Mouse (Mus musculus): ENCODE data around the gene Tead1. TPM values are rescaled to one million over a fixed set of nuclear protein-coding genes. Genes with fewer than 3 reads are reported as not detected.

Gene Tead1
- total and polyA plus RNA-seq, 3 experiments = 0.38 TPM; not detected in 2

DNA sequence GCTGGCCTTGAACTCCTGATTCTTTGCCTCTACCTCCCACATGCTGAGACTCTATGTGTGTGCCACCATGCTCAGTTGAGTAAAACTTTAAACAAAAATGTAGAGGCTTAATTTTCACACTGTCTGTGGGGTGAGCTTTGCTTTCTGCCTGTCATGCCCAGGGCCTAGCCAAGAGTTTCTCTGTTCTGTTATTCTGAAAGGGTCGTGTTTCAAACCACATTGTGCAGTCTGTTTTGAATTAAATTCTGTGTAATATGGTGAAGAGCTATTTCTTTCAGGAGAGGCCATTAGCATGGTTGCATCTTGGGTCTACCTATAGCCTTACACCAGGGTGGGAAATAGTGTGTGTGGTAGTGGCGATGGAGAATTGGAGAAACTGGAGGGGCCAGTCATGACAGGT lies 90.7 kb downstream of the Tead1 start:
- TF ChIP-seq GATA1 (IDR thresholded peaks at IDR 0.05; ENCODE audit: borderline replicate concordance, low read length) = no peak
- no peak for TF ChIP-seq CTCF (IDR thresholded peaks at IDR 0.05; ENCODE audit: low read depth, low read length)
- no peak for TF ChIP-seq GATA2 (IDR thresholded peaks at IDR 0.05; ENCODE audit: borderline replicate concordance, low read depth, low read length)
- no peak for TF ChIP-seq TAL1 (conservative IDR thresholded peaks at IDR 0.05; ENCODE audit: low read depth, low read length)
- no peak for TF ChIP-seq POLR2AphosphoS5 (IDR thresholded peaks at IDR 0.05; ENCODE audit: insufficient replicate concordance, low read depth, low read length)
- Histone ChIP-seq H3K9me3 (replicated peaks) (peaks cover 24% of the 10 kb centered on the region), H3K4me3 (ENCODE audit: low read depth, low read length) (no peak overlapping the region), H3K36me3 (replicated peaks) (no peaks in the 10 kb centered on the region), H3K27me3 (ENCODE audit: insufficient read depth, low read length) (no peaks in the 10 kb centered on the region; the same call in 1 of the 2 replicates), H3K4me1 (ENCODE audit: insufficient read depth, low read depth, low read length) (no peaks in the 10 kb centered on the region)
- DNase-seq (ENCODE audit: low spot score) = no peak
- no peak for ATAC-seq (ENCODE audit: extremely low read depth, insufficient number of reproducible peaks, low FRiP score, poor library complexity, severe bottlenecking)

GRCm38 (mm10) chr7:112771461-112771860 lies 92.3 kb downstream of the Tead1 start:
- DNase-seq (ENCODE audit: low spot score) (no peak), ATAC-seq (ENCODE audit: extremely low read depth, insufficient number of reproducible peaks, low FRiP score, poor library complexity, severe bottlenecking) (no peak)
- Histone ChIP-seq H3K27me3 (ENCODE audit: insufficient read depth, low read length) (no peaks in the 10 kb centered on the region; the same call in 1 of the 2 replicates), H3K4me3 (ENCODE audit: low read depth, low read length) (no peak overlapping the region), H3K36me3 (replicated peaks) (no peaks in the 10 kb centered on the region), H3K4me1 (ENCODE audit: insufficient read depth, low read depth, low read length) (no peaks in the 10 kb centered on the region), H3K9me3 (replicated peaks) (peaks cover 35% of the 10 kb centered on the region)
- no peak for TF ChIP-seq TAL1 (conservative IDR thresholded peaks at IDR 0.05; ENCODE audit: low read depth, low read length)
- no peak for TF ChIP-seq CTCF (IDR thresholded peaks at IDR 0.05; ENCODE audit: low read depth, low read length)
- no peak for TF ChIP-seq GATA1 (IDR thresholded peaks at IDR 0.05; ENCODE audit: borderline replicate concordance, low read length)
- TF ChIP-seq POLR2AphosphoS5 (IDR thresholded peaks at IDR 0.05; ENCODE audit: insufficient replicate concordance, low read depth, low read length) = no peak
- no peak for TF ChIP-seq GATA2 (IDR thresholded peaks at IDR 0.05; ENCODE audit: borderline replicate concordance, low read depth, low read length)

- DNase-seq (ENCODE audit: low spot score) (no peak), ATAC-seq (ENCODE audit: extremely low read depth, insufficient number of reproducible peaks, low FRiP score, poor library complexity, severe bottlenecking) (no peak)
- no peak for TF ChIP-seq TAL1 (conservative IDR thresholded peaks at IDR 0.05; ENCODE audit: low read depth, low read length)
- TF ChIP-seq CTCF (IDR thresholded peaks at IDR 0.05; ENCODE audit: low read depth, low read length) = no peak
- no peak for TF ChIP-seq POLR2AphosphoS5 (IDR thresholded peaks at IDR 0.05; ENCODE audit: insufficient replicate concordance, low read depth, low read length)
- TF ChIP-seq GATA1 (IDR thresholded peaks at IDR 0.05; ENCODE audit: borderline replicate concordance, low read length) = no peak
- TF ChIP-seq GATA2 (IDR thresholded peaks at IDR 0.05; ENCODE audit: borderline replicate concordance, low read depth, low read length) = no peak
- no peaks in the 10 kb centered on the region for H3K36me3 ChIP-seq (replicated peaks)
- H3K27me3 ChIP-seq (ENCODE audit: insufficient read depth, low read length) = no peaks in the 10 kb centered on the region; the same call in 1 of the 2 replicates
- no peaks in the 10 kb centered on the region for H3K4me1 ChIP-seq (ENCODE audit: insufficient read depth, low read depth, low read length)
- H3K4me3 ChIP-seq (ENCODE audit: low read depth, low read length) = no peak overlapping the region
- H3K9me3 ChIP-seq (replicated peaks) = peaks cover 40% of the 10 kb centered on the region
Observed at GRCm38 (mm10) chr7:112772777-112773176, 93.7 kb downstream of the Tead1 start.

DNA sequence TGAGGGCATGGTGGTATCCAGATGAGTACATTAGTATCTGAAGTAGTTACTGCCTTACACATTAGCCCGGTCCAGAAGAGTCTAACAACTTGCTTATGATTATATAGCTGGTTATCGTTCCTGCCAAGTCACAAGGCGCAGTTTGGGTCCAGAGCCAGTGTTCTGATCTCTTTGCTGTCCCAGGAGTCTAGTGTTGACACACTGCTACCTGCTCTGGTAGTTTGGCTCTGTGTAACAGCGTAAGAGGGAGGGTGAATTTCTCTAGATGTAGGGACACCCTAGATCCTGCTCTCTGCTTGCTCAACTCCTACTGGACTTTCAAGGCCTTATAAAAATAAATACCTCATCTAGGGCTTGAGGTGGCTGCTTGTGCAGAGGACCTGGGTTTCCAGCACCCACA lies 94.5 kb downstream of the Tead1 start:
- ATAC-seq (ENCODE audit: extremely low read depth, insufficient number of reproducible peaks, low FRiP score, poor library complexity, severe bottlenecking) = no peak
- Histone ChIP-seq H3K27me3 (ENCODE audit: insufficient read depth, low read length) (no peaks in the 10 kb centered on the region; the same call in 1 of the 2 replicates), H3K36me3 (replicated peaks) (no peaks in the 10 kb centered on the region), H3K4me3 (ENCODE audit: low read depth, low read length) (no peak overlapping the region), H3K9me3 (replicated peaks) (peaks cover 39% of the 10 kb centered on the region), H3K4me1 (ENCODE audit: insufficient read depth, low read depth, low read length) (no peaks in the 10 kb centered on the region)
- no peak for DNase-seq (ENCODE audit: low spot score)
- TF ChIP-seq TAL1 (conservative IDR thresholded peaks at IDR 0.05; ENCODE audit: low read depth, low read length) = no peak

DNA sequence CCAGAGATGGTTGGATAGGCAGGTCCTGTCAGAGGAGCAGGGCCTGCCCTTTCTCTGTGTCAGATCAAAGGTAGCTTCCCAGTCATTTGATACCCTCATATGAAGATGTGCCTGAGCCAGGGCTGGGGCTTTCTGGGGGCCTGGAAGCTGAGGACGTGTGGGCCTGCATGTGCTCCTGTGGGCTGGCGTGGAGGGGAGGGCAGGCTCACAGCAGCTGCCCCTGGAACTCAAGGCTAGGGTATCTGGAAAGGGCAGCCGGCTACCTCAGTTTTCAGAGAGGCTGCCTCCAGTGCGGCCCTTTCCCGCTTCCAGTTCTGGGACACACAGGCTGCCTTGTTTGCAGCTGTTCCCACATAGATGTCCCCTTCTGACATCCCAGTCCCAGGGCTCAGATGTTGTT lies 96.7 kb downstream of the Tead1 start:
- Histone ChIP-seq H3K9me3 (replicated peaks) (peaks cover 46% of the 10 kb centered on the region), H3K36me3 (replicated peaks) (no peaks in the 10 kb centered on the region), H3K4me1 (ENCODE audit: insufficient read depth, low read depth, low read length) (no peaks in the 10 kb centered on the region), H3K4me3 (ENCODE audit: low read depth, low read length) (no peak overlapping the region), H3K27me3 (ENCODE audit: insufficient read depth, low read length) (peaks cover 4% of the 10 kb centered on the region; the same call in 1 of the 2 replicates)
- DNase-seq (ENCODE audit: low spot score) (no peak), ATAC-seq (ENCODE audit: extremely low read depth, insufficient number of reproducible peaks, low FRiP score, poor library complexity, severe bottlenecking) (no peak)
- TF ChIP-seq GATA2 (IDR thresholded peaks at IDR 0.05; ENCODE audit: borderline replicate concordance, low read depth, low read length) = no peak
- TF ChIP-seq TAL1 (conservative IDR thresholded peaks at IDR 0.05; ENCODE audit: low read depth, low read length) = no peak
- TF ChIP-seq POLR2AphosphoS5 (IDR thresholded peaks at IDR 0.05; ENCODE audit: insufficient replicate concordance, low read depth, low read length) = no peak
- TF ChIP-seq GATA1 (IDR thresholded peaks at IDR 0.05; ENCODE audit: borderline replicate concordance, low read length) = no peak
- no peak for TF ChIP-seq CTCF (IDR thresholded peaks at IDR 0.05; ENCODE audit: low read depth, low read length)

DNA sequence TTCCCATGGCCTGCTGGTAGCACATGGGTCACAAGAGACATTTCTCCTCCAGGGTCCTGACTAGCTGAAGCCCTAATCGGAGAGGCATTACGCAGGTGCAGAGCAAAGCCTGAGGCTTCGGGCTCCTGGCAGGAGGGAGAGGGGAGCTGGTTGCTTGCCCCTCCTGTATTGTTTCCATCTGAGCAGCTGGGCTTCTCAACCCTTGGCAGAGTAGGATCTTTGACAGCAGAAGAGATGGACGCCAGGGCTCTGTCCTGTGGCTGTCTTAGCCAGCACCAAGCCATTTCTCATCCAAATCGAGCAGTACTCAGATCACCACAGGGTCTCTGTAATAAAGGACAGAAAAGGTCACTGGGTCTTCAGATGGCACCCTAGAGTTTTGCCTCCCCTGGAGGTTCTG lies 97.6 kb downstream of the Tead1 start:
- H3K36me3 ChIP-seq (replicated peaks) = no peaks in the 10 kb centered on the region
- peaks cover 43% of the 10 kb centered on the region for H3K9me3 ChIP-seq (replicated peaks)
- H3K4me3 ChIP-seq (ENCODE audit: low read depth, low read length) = no peak overlapping the region
- no peaks in the 10 kb centered on the region for H3K4me1 ChIP-seq (ENCODE audit: insufficient read depth, low read depth, low read length)
- ATAC-seq (ENCODE audit: extremely low read depth, insufficient number of reproducible peaks, low FRiP score, poor library complexity, severe bottlenecking) = no peak
- no peak for DNase-seq (ENCODE audit: low spot score)
- TF ChIP-seq GATA1 (IDR thresholded peaks at IDR 0.05; ENCODE audit: borderline replicate concordance, low read length) (no peak), TAL1 (conservative IDR thresholded peaks at IDR 0.05; ENCODE audit: low read depth, low read length) (no peak), CTCF (IDR thresholded peaks at IDR 0.05; ENCODE audit: low read depth, low read length) (no peak), GATA2 (IDR thresholded peaks at IDR 0.05; ENCODE audit: borderline replicate concordance, low read depth, low read length) (no peak), POLR2AphosphoS5 (IDR thresholded peaks at IDR 0.05; ENCODE audit: insufficient replicate concordance, low read depth, low read length) (no peak)
- peaks cover 4% of the 10 kb centered on the region; the same call in 1 of the 2 replicates for H3K27me3 ChIP-seq (ENCODE audit: insufficient read depth, low read length)
